Mouse (Mus musculus) midbrain, embryonic 11.5 days (tissue): Measurements from ENCODE around the gene Tbx18. TPM values are rescaled to one million over a fixed set of nuclear protein-coding genes. Genes with fewer than 3 reads are reported as not detected.

Source experiments
- ATAC-seq: fragments of 200-750 bp; cut with Nextera tagmentation; 2 replicates; pipeline ENCODE4 v1.8.0; 2017; ENCODE audit warnings: moderate TSS enrichment, moderate library complexity; ENCODE audit not compliant: low FRiP score
- DNase-seq: peaks from one replicate; pipeline ENCODE4 v3.0.0; 2015; ENCODE audit warnings: low spot score; ENCODE audit errors: missing footprints
- H3K27ac ChIP-seq: fragments of 300-500 bp; sonication (generic); 2 replicates; pipeline ENCODE4 v1.5.1; 2014; ENCODE audit warnings: low read depth, low read length
- H3K27me3 ChIP-seq: fragments of 300-500 bp; sonication (generic); 2 replicates; pipeline ENCODE4 v1.6.1; 2014; ENCODE audit warnings: mild to moderate bottlenecking, low read length, moderate library complexity, mixed read lengths; ENCODE audit not compliant: control insufficient read depth, insufficient read depth
- H3K36me3 ChIP-seq: fragments of 300-500 bp; sonication (generic); 2 replicates; pipeline ENCODE4 v1.6.1; 2014; ENCODE audit warnings: mild to moderate bottlenecking, low read length, moderate library complexity, mixed read lengths; ENCODE audit not compliant: control insufficient read depth, insufficient read depth
- H3K4me1 ChIP-seq: fragments of 300-500 bp; sonication (generic); 2 replicates; pipeline ENCODE4 v1.6.1; 2014; ENCODE audit warnings: low read length; ENCODE audit not compliant: control insufficient read depth, insufficient read depth
- H3K4me2 ChIP-seq: fragments of 300-500 bp; sonication (generic); 2 replicates; pipeline ENCODE4 v1.6.1; 2014; ENCODE audit warnings: mild to moderate bottlenecking, moderate library complexity
- H3K4me3 ChIP-seq: fragments of 300-500 bp; sonication (generic); 2 replicates; pipeline ENCODE4 v1.5.1; 2014; ENCODE audit warnings: low read depth, low read length
- H3K9ac ChIP-seq: fragments of 300-500 bp; sonication (generic); 2 replicates; pipeline ENCODE4 v1.6.1; 2014; ENCODE audit warnings: low read length
- H3K9me3 ChIP-seq: fragments of 300-500 bp; sonication (generic); 2 replicates; pipeline ENCODE4 v1.6.1; 2016; ENCODE audit warnings: low read length; ENCODE audit not compliant: control insufficient read depth
- WGBS: fragments of 180-500 bp; shearing (Covaris S2); extraction: QIAGEN DNeasy Blood & Tissue Kit; methylation state at CpG from one replicate; pipeline ENCODE4 v1.1.7; 2014; 5-methylcytosine and 5-hydroxymethylcytosine counted together
- polyA plus RNA-seq: library from polyadenylated mRNA; unstranded; fragments of >200 nt; fragmentation: Nextera tagmentation; extraction: Ambion mirVana; gene quantifications from 2 replicates; pipeline ENCODE4 v1.2.1, GENCODE M21; 2014

Tbx18 gene
- polyA plus RNA-seq, 1 experiment from 2014 or later, result 5.6 TPM

DNA sequence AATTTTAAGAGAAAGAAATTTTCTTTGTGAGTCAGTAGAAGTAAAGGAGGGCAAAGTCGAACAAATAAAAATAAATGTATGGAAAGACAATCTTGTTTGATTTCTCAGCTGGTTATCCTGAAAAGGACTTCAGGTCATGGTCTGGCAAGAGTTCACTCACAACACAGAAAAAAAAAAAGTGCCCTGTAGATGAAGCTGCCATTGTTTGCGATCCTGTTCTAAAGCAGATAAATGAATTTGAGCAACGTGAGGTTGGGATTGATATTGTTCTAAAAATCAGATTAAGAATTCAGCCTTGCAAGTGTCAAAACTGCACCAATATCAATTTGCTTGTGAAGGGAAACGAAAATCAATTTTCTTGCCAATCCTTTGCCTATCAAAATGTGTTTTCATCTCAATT is 6.2 kb upstream of the Tbx18 start:
- WGBS, result 2% methylated on average over 4 of the region's 4 CpGs
- Histone ChIP-seq H3K36me3 (no peaks in the 10 kb centered on the region), H3K27ac (no peak overlapping the region), H3K9me3 (no peaks in the 10 kb centered on the region), H3K27me3 (peaks cover 82% of the 10 kb centered on the region), H3K4me1 (peaks cover 17% of the 10 kb centered on the region), H3K9ac (no peak overlapping the region), H3K4me2 (no peak overlapping the region), H3K4me3 (no peak overlapping the region)
- peak; percentile 94 for DNase-seq
- no peak for ATAC-seq

- Histone ChIP-seq H3K27me3 (peaks cover 85% of the 10 kb centered on the region), H3K4me3 (no peak overlapping the region), H3K9me3 (no peaks in the 10 kb centered on the region), H3K4me1 (peaks cover 18% of the 10 kb centered on the region), H3K27ac (no peak overlapping the region), H3K4me2 (no peak overlapping the region), H3K36me3 (no peaks in the 10 kb centered on the region), H3K9ac (no peak overlapping the region)
- ATAC-seq, result no peak
- DNase-seq, result peak; percentile 91
- WGBS, result under 1% methylated on average over 9 of the region's 9 CpGs
These were observed 4.0 kb upstream of the Tbx18 start for GRCm38 (mm10) chr9:87735046-87735445.

- 2% methylated on average over 9 of the region's 9 CpGs for WGBS
- no peak overlapping the region for H3K4me3 ChIP-seq
- peaks cover 85% of the 10 kb centered on the region for H3K27me3 ChIP-seq
- no peak overlapping the region for H3K9ac ChIP-seq
- H3K4me1 ChIP-seq, result peaks cover 18% of the 10 kb centered on the region
- H3K9me3 ChIP-seq, result no peaks in the 10 kb centered on the region
- H3K36me3 ChIP-seq, result no peaks in the 10 kb centered on the region
- no peak overlapping the region for H3K4me2 ChIP-seq
- ATAC-seq, result no peak
- peak; percentile 95 for DNase-seq
- H3K27ac ChIP-seq, result no peak overlapping the region
These were observed 3.6 kb upstream of the Tbx18 start for GRCm38 (mm10) chr9:87734631-87735030.

DNA sequence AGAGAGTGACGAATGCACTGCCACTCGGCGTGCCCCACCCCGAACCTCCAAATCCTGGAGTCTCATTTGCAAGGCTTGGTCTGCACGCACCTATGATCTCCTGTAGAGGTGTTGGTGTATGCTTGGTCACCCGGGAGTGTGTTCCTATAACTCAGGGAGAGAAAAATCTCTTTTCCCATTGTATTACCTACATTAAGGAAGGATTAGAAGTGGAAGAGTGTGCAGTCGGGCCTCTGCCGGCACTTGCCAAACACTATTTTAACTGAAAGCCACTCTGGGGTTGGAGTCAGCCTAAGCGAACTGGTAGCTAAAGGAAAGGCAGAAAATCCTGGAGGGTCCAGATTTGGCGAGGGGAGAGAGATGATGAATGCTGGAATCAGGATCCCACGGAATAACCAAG is 2.7 kb upstream of the Tbx18 start:
- Histone ChIP-seq H3K9ac (no peak overlapping the region), H3K27ac (no peak overlapping the region), H3K4me3 (no peak overlapping the region), H3K27me3 (peaks cover 85% of the 10 kb centered on the region), H3K4me2 (no peak overlapping the region), H3K9me3 (no peaks in the 10 kb centered on the region), H3K36me3 (no peaks in the 10 kb centered on the region), H3K4me1 (peaks cover 15% of the 10 kb centered on the region)
- under 1% methylated on average over 11 of the region's 11 CpGs for WGBS
- ATAC-seq (no peak), DNase-seq (peak; percentile 92)

- peak; percentile 94 for DNase-seq
- H3K9ac ChIP-seq, result no peak overlapping the region
- 1% methylated on average over 11 of the region's 11 CpGs for WGBS
- H3K36me3 ChIP-seq, result no peaks in the 10 kb centered on the region
- H3K27me3 ChIP-seq, result peaks cover 84% of the 10 kb centered on the region
- ATAC-seq, result no peak
- H3K4me3 ChIP-seq, result no peak overlapping the region
- no peak overlapping the region for H3K27ac ChIP-seq
- H3K4me2 ChIP-seq, result no peak overlapping the region
- no peaks in the 10 kb centered on the region for H3K9me3 ChIP-seq
- peaks cover 15% of the 10 kb centered on the region for H3K4me1 ChIP-seq
These were observed 2.2 kb upstream of the Tbx18 start for GRCm38 (mm10) chr9:87733236-87733630.

DNA sequence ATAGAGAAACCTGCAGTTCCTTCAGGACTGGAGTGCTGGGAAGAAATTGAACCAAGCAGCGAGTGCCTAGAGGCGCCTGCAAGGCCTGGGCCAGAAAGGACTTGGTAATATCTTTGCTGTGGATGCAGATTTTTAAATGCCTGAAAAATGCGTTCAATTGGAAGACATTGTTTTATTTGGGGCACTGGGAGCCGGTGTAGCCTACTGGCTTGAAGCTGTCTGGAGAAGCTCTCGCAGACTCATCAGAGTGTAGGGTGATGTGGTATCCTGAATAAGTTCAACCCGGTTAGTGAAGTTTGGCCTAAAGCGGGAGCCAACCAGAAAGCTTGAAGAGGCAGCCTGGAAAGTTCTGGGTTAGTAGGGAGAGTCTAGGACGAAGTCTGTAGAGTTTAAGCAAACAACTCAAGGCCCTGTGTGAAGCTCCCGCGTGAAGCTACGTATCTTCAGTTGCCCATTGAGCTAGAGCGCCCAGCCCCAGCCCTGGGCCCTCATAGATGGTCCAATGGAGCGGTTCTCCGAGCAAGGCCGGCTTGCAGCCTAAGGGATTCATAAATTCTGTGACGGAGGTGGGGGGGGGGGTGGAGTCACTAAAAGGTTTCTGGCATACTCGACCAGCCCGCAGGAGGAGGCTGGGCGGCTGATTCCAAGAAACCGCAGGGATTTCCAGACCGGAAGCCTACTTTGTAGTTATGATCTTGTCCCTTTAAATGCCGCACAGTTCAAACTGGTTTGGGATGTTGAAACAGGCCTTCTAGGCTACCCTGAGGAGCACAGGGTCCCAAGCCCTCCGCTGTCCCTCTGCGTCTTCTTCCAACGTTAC is 1.6 kb upstream of the Tbx18 start:
- Histone ChIP-seq H3K36me3 (no peaks in the 10 kb centered on the region), H3K4me1 (peaks cover 15% of the 10 kb centered on the region), H3K9ac (no peak overlapping the region), H3K27ac (no peak overlapping the region), H3K27me3 (peaks cover 85% of the 10 kb centered on the region), H3K4me3 (no peak overlapping the region), H3K9me3 (no peaks in the 10 kb centered on the region), H3K4me2 (no peak overlapping the region)
- ATAC-seq, result no peak
- WGBS, result 2% methylated on average over 25 of the region's 25 CpGs
- peak; percentile 95 for DNase-seq

- no peak overlapping the region for H3K27ac ChIP-seq
- H3K36me3 ChIP-seq, result no peaks in the 10 kb centered on the region
- peak overlapping the region; percentile 43 for H3K4me3 ChIP-seq
- H3K9ac ChIP-seq, result peak overlapping the region; percentile 53
- peak overlapping the region; percentile 71 for H3K4me2 ChIP-seq
- peak; percentile 97 for DNase-seq
- under 1% methylated on average over 62 of the region's 91 CpGs for WGBS
- peaks cover 73% of the 10 kb centered on the region for H3K27me3 ChIP-seq
- peaks cover 15% of the 10 kb centered on the region for H3K4me1 ChIP-seq
- no peaks in the 10 kb centered on the region for H3K9me3 ChIP-seq
- peak; percentile 62 for ATAC-seq
These were observed 644 bp downstream of the Tbx18 start for GRCm38 (mm10) chr9:87730271-87730960.

DNA sequence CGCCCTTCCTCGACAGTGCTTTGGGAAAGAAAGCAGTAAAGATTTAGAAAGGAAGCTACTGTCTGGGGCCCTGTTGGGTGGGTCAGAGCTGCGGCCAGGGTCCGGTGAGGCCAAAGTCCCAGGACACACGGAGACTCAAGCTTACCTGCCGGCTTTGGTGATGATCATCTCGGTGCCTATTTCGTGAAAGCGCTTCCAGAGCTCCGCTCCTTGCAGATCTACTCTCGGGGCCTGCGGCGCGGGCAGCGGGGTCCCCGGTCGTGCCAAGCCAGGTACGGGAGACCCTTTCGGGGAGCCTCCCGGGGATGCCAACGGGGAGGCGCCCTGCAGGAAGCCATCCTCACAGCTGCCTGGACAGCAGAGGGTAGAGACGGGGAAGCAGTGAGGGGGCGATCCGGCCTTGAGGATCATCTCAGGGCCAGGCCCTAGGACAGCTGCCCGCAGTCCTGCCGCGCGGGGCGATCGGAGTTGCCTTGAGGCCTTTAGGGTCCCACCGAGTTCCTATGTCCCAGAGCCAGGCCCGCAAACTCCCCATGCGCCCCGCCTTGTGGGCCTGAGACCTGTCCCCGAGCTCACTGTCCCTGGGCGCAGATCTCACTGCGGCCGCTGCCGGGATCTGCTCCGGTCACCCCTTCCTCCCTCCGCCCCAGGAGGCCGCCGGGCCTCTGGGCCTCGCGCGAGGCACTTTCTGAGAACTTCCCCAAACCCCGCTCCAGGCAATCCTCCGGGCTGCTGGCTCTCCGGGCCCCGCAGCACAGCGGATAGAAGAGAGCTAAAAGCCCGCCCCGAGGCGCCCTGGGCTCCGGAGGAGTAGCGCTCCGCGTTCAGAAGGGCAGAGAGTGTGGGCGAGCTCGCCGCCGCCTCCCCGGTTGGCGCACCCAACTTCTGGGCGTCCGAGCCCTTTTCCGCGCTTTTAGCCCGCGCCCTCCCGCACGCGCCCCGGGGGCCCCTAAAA is 1.5 kb downstream of the Tbx18 start:
- peak; percentile 97 for DNase-seq
- Histone ChIP-seq H3K36me3 (no peaks in the 10 kb centered on the region), H3K9me3 (no peaks in the 10 kb centered on the region), H3K27ac (no peak overlapping the region), H3K27me3 (peaks cover 70% of the 10 kb centered on the region), H3K4me3 (peak overlapping the region; percentile 43), H3K4me2 (peak overlapping the region; percentile 71), H3K4me1 (peaks cover 15% of the 10 kb centered on the region), H3K9ac (peak overlapping the region; percentile 53)
- under 1% methylated on average over 74 of the region's 75 CpGs for WGBS
- peak; percentile 25 for ATAC-seq
